Mouse (Mus musculus): ENCODE data around the gene Ripor3.

Gene Ripor3

DNA sequence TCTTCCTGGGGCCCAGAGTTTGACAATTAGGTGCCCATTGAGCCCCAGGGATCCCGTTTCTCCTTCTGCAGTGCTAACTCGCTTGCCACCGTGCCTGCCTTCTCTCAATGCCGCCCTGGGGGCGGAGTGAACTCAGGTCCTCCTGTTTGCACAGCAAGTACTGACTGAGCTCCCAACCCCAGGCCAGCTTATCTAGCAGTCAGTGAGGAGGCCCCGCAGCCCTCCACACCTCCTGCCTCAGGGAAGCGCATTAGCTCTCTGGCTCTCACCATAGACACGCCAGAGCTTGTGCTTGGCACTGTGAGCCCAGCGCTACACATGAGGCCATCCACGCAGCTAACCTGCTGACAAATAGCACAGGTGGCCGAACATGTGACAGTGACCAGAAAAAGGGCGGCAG lies 22.8 kb downstream of the Ripor3 start:
- DNase-seq (ENCODE audit: low spot score in 2 of 2) = no peak

DNA sequence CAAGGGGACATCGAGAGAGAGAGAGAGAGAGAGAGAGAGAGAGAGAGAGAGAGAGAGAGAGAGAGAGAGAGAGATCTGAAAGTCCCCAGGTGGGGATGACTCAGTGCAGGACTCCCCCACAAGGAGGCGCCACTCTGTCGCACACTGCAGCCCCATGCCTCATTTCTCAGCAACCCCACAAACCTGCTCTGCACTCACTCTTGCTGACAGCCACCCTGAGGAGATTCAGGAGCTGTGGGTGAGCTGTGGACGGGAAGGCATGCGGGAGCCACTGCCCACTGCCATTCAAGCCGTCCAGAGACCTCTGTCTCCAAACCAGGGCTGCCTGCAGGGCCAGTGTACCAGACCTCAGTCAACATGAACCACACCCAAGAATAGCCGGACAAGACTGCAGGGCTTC lies 23.7 kb downstream of the Ripor3 start:
- peak; percentile 53 to 84 for DNase-seq (ENCODE audit: low spot score in 2 of 2)

DNA sequence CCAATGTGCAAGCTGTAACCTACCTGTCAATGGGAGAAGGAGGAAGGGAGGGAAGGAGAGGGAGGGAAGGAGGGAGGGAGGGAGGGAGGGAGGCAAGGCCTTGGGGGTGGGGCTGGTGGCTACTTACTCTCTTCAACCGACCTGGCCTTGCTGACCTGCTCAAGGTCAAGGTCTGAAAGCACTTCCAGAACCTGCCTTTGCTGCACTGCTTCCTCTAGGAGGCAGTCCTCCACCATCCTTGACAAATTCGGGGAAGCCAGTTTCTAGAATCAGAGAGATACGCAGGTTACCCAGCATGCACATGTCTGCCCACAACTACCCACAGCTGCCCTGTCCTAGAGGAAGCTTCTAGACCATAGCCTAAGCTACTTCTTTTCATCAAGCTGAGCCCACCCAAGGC lies 25.5 kb downstream of the Ripor3 start:
- DNase-seq (ENCODE audit: low spot score in 2 of 2) = no peak

DNA sequence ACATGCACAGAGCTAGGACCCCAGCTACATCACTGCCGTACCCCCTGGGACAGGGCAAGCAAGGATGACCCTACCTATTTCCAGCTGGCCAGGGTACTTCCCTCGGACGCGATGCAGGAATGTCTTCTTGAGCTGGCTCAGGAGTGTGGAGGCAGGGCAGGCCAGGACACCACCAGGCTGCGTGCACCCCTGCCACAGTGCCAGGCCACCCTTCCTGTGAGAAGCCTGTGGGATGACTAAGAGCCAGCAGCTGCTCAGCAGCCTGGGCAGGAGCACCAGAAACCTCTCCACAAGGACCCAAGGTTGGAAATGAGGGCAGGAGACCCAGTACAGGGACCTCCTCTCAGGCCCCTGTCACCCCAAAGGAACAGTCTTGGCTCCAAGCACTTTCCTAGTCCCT lies 26.0 kb downstream of the Ripor3 start:
- DNase-seq (ENCODE audit: low spot score in 2 of 2) = no peak

DNA sequence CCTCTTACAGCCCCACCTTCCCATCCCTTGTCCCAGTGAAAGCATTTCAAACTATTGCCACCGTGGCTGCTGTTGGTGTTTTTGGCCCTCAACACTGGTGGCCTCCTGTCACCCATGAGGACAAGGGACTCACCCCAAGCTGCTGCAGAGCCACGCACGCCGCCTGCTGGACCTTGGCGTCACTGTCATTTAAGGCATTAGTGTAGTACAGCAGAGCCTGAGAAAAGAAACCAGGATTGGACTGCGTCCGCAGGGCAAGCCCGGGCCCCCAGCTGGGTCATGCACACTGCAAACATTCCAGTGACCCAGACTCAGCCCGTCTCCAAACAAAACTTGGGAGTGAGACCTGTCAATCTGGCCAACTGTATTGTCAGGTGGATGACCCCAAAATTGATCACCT lies 27.8 kb downstream of the Ripor3 start:
- peak in 1 of 2 experiments; percentile 39 for DNase-seq (ENCODE audit: low spot score in 2 of 2)

DNA sequence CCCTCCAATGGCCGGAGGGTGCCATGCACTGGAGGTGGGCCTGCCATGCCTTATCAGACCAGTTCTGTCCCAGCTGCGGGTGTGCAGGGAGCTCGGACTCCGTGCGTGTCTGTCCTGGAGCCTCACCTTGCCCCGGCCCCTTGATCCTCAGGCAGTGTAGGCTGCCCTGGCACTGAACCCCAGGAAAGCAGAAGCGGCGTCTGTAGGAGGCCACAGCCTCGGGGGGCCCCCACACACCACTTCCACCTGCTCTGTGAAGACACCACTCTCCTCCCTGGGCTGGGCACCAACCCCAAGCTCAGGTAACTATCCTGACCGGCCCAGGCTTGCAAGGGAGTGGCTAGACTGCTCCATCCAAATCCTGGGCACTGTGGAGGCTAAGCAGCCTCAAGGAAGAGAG lies 30.0 kb downstream of the Ripor3 start:
- peak in 1 of 2 experiments; percentile 39 for DNase-seq (ENCODE audit: low spot score in 2 of 2)

DNA sequence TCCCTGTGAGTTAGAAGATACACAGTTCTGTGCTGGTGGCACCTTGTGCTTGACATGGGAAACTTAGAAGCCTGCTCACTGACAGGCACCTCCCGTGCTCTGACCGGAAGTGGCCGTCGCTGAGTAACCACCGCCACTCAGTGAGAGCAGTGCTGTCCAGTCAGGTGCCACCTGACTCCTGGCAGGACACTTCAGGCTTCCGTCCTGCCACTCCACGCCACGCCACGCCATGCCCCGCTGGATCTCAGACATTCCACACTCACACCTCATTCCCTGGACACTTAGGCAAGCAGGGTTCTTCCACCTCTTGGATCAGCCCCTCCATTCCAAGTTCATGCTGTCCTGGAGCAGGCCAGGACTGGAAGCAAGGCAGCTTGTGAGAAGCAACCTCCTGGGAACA lies 32.1 kb downstream of the Ripor3 start:
- no peak for DNase-seq (ENCODE audit: low spot score in 2 of 2)

DNA sequence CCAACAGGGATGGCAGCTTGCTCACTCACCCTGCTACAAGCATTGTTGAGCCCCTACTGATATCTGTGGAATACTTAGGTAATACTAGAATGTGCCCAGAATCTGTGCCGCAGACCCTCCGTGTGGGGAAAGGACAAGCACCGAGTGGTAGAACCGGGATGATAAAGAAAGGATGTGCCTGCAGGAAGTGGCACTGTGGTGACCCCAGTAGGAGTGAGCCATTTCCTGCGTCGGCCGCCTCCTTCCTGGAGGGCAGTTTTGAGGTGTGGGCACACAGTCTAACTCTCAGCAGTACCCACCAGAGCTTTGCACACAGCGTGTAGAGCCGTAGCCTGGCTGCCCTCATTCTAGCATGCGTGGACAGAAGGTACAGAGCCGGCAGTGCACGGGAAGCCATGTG lies 34.7 kb downstream of the Ripor3 start:
- no peak for DNase-seq (ENCODE audit: low spot score in 2 of 2)

DNA sequence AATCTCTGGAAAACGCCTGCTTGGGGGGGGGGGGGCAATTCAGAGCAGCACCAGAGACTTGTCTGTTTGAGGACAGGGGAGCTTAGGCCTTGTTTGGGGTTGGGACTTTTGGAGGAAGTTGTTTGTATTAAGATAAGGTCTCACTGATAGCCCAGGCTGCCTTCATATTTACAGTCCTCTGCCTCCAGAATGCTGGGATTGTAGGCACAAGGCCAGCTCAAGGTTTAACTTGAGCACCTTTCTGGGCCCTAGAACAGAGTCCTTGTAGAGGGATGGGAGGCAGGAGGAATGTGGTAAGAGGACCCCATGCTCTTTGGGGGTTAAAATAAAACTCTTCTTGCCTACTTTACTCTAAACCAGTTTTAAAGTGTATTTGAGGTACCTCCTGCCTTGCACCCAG lies 37.6 kb downstream of the Ripor3 start:
- DNase-seq (ENCODE audit: low spot score in 2 of 2) = no peak

DNA sequence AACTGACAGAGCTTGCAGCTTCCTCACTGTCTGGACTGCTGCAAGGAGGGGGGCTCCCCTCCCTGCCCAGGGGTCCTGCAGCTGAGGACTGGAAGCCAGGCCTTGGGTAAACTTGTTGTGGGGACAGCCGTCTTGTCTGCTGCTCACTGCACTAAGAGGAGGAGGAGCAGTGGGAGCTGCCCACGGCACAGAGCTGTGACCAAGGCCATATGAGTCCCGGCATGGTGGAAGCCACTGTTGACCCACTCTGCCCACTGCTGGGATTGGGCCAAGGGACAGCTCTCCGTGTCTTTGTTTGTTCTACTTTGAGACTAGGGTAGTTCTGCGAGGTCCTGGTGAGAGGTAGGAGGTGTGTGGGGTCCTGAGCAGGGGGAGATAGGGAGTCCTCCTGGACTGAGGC lies 38.3 kb downstream of the Ripor3 start:
- DNase-seq (ENCODE audit: low spot score in 2 of 2) = no peak

DNA sequence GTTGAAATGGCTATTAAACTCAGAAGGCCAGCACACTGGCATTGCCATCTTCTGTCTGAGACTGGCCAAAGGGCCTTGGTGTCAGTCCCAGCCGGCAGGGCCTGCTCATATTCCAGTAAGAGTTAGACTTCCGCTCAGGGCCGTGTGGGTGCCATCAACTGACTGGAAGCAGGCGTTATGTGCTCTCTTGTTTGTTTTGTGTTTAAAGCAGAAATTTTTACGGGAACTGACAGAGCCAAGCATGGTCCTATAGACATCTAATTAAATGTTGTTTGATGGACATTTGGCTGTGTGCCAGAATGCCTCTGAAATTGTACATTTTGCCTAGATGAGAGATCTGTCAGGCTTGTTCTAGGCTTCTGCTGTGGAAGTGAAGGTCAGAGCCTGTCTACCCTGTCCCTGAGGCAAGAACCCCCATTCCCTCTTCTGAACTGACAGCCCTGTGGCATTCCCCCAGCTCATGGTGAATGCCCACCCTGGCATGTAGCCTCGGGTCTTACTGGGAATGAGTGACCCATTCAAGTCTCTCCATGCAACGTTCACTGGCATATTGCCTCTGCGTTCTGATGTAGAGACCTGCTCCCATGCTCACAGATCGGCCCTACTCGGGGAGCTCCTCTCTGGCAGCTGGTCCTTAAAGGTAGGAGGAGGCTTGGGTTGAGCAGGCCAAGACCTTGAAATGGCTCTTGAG lies 40.4 kb downstream of the Ripor3 start:
- no peak for DNase-seq (ENCODE audit: low spot score in 2 of 2)

DNA sequence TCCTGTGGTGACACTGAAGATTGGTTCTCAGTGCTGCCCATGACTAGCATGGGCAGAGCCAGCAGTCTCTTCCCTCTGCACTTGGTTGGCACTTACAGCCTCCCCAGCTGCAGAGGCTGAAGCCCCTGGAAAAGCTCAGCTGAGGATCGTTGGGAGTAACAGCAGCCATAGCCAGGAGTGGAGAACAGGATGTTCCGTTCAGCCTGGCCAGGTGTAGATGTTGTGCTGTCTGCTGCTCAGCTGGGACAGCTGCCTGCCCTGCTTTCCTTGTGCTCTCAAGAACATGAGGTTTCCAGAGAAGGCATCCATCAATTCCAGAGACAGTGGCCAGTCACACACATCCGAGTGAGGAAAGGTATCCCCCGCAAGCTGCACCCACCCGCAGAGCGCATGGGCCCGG lies 41.9 kb downstream of the Ripor3 start:
- no peak for DNase-seq (ENCODE audit: low spot score in 2 of 2)

DNA sequence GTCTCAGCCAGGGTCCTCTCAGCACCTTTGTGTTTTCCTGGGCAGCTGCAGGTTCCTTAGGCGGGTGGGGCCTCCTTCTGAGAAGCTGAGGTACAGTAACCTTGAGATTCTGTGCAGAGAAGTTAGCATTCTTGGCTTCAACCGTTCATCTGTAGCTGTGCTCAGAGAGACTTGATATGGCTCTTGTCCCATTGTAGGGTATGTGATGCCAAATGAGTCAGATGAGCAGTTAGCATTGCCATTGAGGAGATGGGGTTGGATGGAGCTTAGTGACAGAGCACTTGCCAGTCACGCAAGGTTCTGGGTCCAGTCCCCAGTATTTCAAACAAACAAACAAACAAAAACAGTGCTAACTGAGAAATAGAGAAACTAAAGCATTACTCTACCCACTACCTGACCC lies 44.5 kb downstream of the Ripor3 start:
- no peak for DNase-seq (ENCODE audit: low spot score in 2 of 2)

DNA sequence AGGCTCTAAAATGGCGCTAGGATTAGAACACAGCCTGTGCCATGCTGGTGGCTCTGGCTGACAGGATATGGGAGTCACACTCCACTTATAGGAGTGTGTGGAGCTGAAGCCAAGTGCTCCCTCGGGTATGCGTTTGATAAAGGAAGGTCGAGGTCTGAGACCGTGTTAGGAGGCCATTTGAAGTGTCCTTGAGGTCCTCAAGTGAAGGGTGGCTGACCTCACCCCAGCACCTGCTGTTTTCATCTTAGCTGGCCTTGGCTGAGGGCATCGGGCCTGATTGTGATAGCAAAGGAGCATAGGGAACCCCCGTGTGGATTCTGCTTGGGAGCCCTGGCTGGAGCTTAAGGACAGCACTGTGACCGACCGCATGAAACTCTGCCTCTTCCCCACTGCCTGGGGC lies 46.1 kb downstream of the Ripor3 start:
- DNase-seq (ENCODE audit: low spot score in 2 of 2) = no peak

DNA sequence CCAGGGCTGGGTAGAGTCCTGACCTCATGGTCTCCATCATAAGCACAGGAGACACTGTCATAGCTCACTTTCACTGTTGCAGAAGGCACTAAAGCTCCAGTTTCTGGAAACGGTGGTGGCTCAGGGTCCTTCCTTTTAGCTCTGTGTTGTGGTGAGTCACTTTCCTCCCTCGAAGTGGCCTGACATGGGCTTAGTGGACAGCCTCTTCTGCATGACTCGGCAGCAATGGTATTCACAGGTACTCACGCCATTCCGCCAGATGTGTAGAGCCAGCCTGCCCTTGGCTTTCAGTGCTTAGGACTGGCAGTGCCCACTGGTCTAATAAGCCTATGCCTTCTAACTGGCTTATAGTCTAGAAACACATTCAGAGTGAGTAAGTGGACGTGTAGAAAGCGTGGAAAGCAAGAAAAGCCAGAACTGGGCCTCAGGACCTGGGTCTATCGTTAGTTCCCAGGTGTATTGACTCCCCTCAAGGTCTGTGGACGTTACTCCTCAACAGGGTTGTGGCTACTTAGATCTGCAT lies 46.6 kb downstream of the Ripor3 start:
- DNase-seq (ENCODE audit: low spot score in 2 of 2) = no peak

DNA sequence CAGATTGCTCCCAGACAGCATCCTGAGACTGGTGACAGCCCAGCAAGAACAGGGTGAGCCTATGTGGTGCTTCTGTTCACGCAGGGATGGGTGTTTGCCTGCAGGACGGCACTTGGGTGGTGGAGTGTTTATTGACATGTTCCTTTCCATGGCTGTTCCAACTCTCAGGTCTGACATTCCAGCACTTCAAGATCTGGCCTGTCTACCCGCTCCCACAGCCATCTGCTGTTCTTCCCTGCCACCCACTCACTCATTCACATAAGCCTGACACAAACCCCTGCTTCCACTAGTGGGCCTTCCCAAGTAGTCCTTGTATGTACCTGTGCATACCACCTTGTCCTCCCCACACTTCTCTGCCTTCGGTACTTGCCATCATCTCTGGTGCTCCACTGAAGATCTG lies 47.2 kb downstream of the Ripor3 start:
- DNase-seq (ENCODE audit: low spot score in 2 of 2) = no peak

DNA sequence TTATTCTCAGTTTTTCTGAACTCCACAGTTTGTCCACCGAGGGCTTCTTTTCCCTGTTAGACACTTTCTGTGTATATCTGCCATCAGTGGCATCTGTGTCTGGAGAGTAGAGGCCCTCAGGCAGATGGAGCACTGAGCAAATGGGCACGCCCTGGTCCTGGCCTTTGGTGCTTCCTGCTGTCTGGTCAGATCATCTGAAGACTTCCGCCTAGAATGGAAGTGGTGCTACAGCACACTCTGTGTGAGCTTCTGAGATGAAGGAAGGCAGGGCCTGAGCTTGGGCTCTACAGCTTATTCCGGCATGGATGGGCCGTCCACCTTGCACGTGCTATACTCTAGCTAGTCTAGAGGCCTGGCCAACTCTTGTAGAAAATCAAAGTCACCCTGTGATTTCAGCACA lies 48.1 kb downstream of the Ripor3 start:
- DNase-seq (ENCODE audit: low spot score in 2 of 2) = no peak

DNA sequence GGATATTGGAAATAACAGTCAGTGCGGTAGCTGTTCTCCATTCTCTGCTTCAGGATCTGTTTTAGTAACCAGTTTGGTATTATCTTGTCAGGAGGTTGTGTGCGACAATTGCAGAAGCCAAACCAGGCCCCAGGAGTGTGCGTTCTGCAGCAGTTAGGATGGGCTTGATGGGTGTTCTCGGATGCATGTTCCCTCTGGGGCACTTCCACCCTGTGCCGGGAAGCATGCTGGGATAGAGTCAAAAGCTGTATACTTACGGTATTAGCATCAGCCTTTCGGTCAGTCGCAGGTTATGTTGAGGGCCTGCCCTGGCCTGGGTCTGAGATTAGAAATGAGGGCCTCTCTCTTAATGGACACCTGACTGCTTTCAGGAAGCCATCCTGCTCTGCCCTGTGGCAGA lies 49.8 kb downstream of the Ripor3 start:
- no peak for DNase-seq (ENCODE audit: low spot score in 2 of 2)

DNA sequence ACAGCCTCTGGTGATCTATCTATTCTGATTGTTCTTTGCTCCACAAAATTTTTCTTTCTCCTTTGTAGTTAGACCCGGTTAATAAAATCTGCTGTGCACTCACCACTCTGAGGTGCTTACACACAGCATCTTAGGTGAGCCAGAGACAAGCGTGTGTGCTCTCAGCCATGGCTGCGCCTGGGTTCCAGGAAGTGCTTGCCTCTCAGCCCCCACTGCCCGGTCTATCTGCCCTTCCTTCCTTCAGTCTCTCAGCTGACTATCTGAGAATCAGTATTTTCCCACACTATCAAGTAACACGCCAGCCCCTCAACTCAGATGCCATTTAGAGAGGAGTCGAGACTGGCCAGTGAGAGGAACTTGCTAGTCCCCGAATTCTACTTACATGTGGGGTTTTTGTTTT lies 50.4 kb downstream of the Ripor3 start:
- peak; percentile 30 to 67 for DNase-seq (ENCODE audit: low spot score in 2 of 2)

DNA sequence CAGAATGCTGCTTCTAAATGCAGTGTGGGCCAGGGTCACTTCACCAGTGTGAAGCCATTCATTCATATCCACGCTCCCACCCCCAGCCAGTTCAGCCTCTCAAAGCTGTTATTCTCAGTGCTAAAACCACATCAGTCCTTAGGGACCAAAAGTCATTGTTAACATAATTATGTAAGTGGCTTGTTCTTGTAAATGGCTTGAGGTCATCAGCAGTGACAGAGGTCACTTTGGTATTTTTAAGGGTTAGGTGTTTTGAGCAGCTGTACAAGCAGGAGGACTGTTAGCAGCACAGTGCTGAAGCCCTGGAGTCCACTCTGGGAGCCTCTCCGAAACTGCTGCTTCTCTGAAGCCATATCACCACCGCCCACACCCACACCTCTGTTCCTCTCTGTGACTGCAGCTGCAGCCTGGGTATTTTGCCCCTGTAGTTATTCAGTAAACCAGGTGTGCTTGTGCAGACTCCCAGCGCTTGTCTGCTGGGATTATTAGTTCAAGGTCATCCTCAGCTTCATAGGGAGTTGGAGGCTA lies 51.0 kb downstream of the Ripor3 start:
- DNase-seq (ENCODE audit: low spot score in 2 of 2) = peak; percentile 48 to 70

DNA sequence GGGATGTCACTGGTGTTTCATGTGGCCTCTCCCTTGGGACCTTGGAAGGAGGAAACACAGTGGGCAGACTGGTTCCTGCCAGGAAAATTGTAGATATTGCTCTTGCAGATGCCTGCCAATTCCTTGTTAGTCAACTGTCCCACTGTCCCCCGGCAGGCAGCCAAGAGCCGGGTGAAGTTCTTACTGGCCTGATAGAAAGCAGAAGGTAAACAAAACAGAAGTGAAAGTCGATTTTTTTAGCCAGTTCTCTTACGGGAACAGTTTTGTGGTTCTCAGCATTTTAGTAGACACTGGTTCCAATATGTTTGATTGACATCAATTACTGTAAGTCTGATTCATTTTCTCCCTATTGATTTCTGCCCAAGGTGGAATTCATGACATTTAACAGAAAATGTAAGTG lies 51.6 kb downstream of the Ripor3 start:
- DNase-seq (ENCODE audit: low spot score in 2 of 2) = peak in 1 of 2 experiments; percentile 52

DNA sequence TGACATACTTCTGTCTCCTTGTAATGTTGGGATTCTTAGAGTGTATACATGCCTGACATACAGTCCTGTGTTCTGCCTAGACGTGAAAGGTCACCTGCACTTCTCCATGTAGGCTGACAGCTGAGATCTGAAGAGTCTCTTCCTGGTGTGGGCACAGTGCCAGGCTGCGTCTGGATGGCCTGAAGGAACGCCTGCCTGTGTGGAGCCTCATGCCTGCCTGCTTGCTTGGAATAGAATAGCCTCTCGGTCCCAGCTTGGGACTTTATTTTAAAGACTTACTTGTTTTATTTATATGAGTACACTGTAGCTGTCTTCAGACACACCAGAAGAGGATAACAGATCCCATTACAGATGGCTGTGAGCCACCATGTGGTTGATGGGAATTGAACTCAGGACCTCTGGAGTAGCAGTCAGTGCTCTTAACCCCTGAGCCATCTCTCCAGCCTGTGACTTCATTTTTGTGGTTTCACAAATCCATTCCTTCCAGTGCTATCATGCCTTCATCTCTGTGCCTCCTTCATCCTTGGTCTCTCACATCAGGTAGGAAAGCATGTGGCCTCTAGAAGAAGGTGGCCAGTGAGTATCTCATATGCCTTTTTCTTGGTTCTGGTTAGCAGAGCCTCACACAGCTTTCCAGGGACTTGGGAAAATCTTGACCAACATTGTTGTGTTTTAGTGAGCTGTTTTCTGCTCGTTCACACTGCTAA lies 52.2 kb downstream of the Ripor3 start:
- DNase-seq (ENCODE audit: low spot score in 2 of 2) = no peak

DNA sequence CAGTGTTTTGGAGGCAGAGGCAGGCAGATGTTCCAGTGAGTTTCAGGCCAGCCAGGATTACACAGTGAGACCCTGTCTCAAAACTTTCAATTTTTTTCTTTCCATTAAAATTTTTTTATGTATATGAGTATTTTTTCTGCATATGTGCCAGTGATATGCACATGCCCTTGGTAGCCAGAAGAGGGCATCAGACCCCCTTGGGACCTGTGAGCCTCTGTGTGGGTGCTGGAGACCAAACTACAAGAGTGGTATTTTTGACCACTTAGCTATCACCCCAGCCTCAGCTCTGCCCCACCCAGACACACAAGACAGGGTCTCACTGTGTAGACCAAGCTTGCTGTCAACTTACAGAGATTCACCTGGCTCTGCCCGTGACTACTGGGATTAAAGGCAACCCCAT lies 52.9 kb downstream of the Ripor3 start:
- DNase-seq (ENCODE audit: low spot score in 2 of 2) = no peak
